Mouse (Mus musculus) intestine, embryonic 15.5 days (tissue): ENCODE measurements around the gene Vmn2r113. TPM values are rescaled to one million over a fixed set of nuclear protein-coding genes. Genes with fewer than 3 reads are reported as not detected.
"Not testable (repeated sequence)": the region's sequence is repeated elsewhere in the genome, so short reads cannot be mapped to it uniquely, and the experiment has no call there.

Experiments used
- ATAC-seq: fragments of 200-750 bp; cut with Nextera tagmentation; 2 replicates; pipeline ENCODE4 v1.8.0; 2017; ENCODE audit warnings: moderate TSS enrichment, moderate library complexity
- H3K27ac ChIP-seq: fragments of 300-500 bp; sonication (generic); 2 replicates; pipeline ENCODE4 v1.5.1; 2015; ENCODE audit warnings: mild to moderate bottlenecking, inconsistent platforms
- H3K27me3 ChIP-seq: fragments of 300-500 bp; sonication (generic); replicated peaks from 2 replicates; pipeline ENCODE4 v1.6.1; 2015; ENCODE audit warnings: inconsistent platforms
- H3K36me3 ChIP-seq: fragments of 300-500 bp; sonication (generic); 2 replicates; pipeline ENCODE4 v1.6.1; 2015; ENCODE audit warnings: inconsistent platforms
- H3K4me1 ChIP-seq: fragments of 300-500 bp; sonication (generic); replicated peaks from 2 replicates; pipeline ENCODE4 v1.6.1; 2015; ENCODE audit warnings: inconsistent platforms
- H3K4me2 ChIP-seq: fragments of 300-500 bp; sonication (generic); replicated peaks from 2 replicates; pipeline ENCODE4 v1.6.1; 2015; ENCODE audit warnings: mild to moderate bottlenecking, inconsistent platforms
- H3K4me3 ChIP-seq: fragments of 300-500 bp; sonication (generic); replicated peaks from 2 replicates; pipeline ENCODE4 v1.5.1; 2015; ENCODE audit warnings: inconsistent platforms
- H3K9ac ChIP-seq: fragments of 300-500 bp; sonication (generic); 2 replicates; pipeline ENCODE4 v1.6.1; 2015; ENCODE audit warnings: inconsistent platforms
- H3K9me3 ChIP-seq: fragments of 300-500 bp; sonication (generic); 2 replicates; pipeline ENCODE4 v1.6.1; 2016; ENCODE audit warnings: inconsistent platforms
- WGBS: fragments of 180-500 bp; shearing (Covaris S2); methylation state at CpG from one replicate; pipeline ENCODE4 v1.1.7; 2015; 5-methylcytosine and 5-hydroxymethylcytosine counted together
- polyA plus RNA-seq: library from polyadenylated mRNA; unstranded; fragments of >200 nt; fragmentation: Nextera tagmentation; extraction: Ambion mirVana; gene quantifications from 2 replicates; pipeline ENCODE4 v1.2.1, GENCODE M21; 2015

The Vmn2r113 gene
- polyA plus RNA-seq = not detected in 2 replicates

DNA sequence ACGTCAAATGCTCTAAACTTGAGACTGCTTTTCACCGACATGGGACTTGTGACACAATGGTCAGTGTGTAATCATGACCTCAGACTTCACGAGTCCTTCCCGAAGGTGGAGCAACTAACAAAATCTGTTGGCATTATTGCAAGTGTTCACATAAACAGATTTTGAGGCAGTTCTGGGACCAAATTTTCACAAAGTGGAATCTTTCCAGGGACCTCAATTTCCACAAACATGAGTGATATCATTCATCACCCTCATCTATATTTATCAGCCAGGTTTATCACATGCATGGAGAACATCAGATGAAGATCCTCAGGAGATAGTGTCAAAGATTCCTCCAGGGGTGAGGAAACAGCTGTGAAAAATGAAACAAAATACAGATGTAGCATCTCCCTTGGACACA lies at the start of gene Vmn2r113:
Gene Vmn2r113 (plus strand): TSS at position 301 of the 400 bp plus-strand sequence.
- WGBS = no CpG with 5 or more reads among the region's 4 CpGs
- not testable (repeated sequence) for H3K4me2 ChIP-seq, H3K9ac ChIP-seq, H3K9me3 ChIP-seq, ATAC-seq, H3K27ac ChIP-seq, H3K4me1 ChIP-seq, H3K36me3 ChIP-seq, H3K27me3 ChIP-seq, H3K4me3 ChIP-seq

Other genes starting within 250 kb of the Vmn2r113 start
- 14.0 and 15.0 TPM in 2 replicates for gene Zfp945, start 75.8 kb upstream of the Vmn2r113 start, polyA plus RNA-seq
- gene Vmn2r-ps130, start 118.2 kb downstream of the Vmn2r113 start, polyA plus RNA-seq = not detected in 2 replicates